Mouse (Mus musculus) olfactory bulb, adult 2 months (tissue): ENCODE results near the gene Hectd4.

ENCODE experiments used
- CTCF ChIP-seq: fragments of 200-500 bp; IDR thresholded peaks from 2 replicates; pipeline ENCODE4 v1.5.1; 2012; ENCODE audit warnings: low read depth, mild to moderate bottlenecking, low read length, moderate library complexity; ENCODE audit not compliant: insufficient read depth
- POLR2A ChIP-seq: fragments of 200-500 bp; IDR thresholded peaks from 2 replicates; pipeline ENCODE4 v1.6.1; 2012; ENCODE audit warnings: mild to moderate bottlenecking, low read depth, low read length, moderate library complexity; ENCODE audit not compliant: insufficient read depth

DNA sequence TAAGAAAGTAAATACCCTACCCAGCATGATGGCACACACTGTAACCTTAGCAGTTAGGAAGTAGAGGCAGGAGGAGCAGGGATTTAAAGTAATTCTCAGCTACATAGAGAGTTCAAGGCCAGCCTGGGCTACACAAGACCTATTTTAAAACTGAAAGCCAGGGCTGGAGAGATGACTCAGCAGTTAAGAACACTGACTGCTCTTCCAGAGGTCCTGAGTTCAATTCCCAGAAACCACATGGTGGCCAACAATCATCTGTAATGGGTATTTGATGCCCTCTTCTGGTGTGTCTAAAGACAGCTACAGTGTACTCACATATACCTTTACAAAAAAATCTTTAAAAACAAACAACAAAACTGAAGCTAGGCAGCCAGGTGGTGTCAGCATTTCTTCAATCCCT is 169.7 kb downstream of the Hectd4 start:
- TF ChIP-seq CTCF, result no peak
- no peak for TF ChIP-seq POLR2A
